Mouse (Mus musculus) 3134 (cell line): ENCODE data around the gene Hnrnpc.
"Not testable (repeated sequence)": the region's sequence is repeated elsewhere in the genome, so short reads cannot be mapped to it uniquely, and the experiment has no call there.

Source experiments
- DNase-seq: peaks from one replicate; pipeline ENCODE4 v3.0.0-alpha.2; 2011; ENCODE audit warnings: low spot score; ENCODE audit not compliant: insufficient read length; ENCODE audit errors: extremely low read depth

Gene Hnrnpc

DNA sequence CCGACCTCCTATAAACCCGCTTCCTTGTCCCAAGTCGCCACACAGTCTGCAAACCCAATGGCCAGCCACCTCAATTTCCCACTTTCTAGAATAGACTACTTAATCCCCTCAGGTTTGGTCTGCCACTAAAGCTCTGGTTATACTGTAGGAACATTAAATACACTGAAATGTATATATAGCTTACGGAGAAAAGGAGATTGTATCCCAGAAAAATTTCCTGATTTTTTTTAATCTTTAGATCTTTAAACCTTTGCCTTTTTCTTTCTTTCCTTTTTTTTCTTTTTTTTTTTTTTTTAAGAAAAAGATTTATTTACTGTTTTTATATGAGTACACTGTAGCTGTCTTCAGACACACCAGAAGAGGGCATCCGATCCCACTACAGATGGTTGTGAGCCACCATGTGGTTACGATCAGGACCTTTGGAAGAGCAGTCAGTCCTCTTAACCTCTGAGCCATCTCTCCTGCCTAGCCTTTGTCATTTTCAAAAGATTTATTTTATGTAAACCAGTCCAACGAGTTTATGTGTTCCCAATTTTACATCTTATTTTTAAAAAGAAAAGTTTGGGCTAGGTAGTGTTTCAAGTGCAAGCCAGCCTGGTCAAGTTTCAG is 953 bp upstream of the Hnrnpc start:
- DNase-seq, result peak; percentile 13

DNA sequence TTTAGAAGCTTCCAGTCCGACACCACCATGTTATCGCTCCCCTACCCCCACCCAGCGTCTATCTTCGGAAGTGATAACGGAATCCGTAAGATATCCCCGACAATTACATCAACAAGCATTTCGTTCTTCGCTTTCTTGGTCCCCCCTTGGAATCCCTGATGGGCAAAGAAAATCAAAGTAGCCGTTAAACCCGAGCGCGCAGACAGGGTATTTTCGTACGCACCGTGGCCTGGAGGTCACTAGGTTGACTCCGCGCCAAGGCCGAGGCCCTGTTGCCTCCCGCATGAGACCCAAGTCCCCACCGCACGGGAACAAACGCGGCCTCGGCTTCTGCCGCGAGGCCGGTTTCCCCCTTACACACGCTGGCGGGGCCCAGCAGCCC is 363 bp downstream of the Hnrnpc start:
- no peak for DNase-seq

DNA sequence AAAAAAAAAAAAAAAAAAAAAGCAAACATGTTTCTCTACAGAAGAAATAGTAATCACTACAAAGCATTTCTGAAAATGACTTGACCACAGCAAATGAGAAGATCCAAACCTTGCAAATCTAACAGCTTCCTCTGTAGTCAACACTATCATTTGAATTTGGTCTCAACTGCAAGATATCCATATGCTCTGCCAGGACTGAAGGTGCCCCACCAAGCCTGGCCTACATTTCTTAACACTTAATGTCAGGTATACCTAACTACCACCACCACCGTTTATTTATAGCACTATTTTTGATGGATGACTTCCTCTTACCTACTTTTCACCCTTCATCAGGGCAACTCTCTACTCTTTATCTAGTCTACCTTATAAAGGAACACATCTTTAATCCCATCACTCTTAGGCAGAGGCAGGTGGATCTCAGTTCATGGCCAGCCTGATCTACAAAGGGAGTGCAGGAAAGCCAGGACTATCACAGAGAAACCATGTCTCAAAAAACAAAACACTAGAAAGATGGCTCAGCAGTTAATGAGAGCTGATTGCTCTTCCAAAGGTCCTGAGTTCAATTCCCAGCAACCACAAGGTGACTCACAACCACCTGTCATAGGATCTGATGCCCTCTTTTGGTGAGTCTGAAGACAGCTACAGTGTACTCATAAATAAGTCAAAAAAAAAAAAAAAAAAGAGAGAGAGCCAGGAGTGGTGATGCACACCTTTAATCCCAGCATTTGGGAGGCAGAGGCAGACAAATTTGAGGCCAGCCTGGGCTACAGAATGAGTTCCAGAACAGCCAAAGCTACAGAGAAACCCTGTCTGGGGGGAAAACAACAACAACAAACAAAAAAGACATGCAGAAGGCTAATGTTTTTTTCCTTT is 2.3 kb downstream of the Hnrnpc start:
- peak; percentile 15 for DNase-seq

DNA sequence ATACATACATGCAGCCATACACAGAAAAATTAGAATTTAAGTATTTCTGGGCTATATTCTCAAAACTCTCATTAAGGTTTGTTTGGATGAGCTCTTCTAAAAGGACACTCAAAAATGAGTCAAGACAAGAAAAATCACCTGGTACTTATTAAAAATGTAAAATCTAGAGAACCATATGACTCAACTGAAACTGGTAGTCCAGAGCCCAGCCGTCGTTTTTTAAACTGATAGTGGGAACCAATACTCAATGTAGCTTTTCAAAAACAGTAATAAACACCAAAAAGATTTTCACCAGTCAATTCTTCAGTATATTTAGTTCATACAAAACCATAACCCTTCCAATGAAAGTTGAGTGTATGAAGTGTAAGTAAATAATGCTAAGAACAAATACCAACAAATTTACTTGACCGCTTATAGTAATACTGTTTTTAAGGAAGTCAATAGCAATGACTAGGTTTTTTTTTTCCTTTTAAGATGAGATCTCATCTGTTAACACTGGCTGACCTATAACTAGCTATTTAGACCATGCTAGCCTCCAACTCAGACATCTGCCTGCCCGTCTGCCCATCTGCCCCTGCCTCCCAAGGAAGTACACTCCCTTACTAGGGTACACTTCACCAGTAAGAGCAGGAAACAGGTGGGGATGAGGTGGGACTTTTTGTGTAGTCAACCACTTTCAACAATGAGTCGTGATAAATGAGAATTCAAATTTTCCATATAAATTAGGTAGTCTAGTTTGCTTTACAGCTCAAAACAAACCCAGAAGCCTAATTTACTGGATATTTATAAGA is 3.5 kb downstream of the Hnrnpc start:
- no peak for DNase-seq

DNA sequence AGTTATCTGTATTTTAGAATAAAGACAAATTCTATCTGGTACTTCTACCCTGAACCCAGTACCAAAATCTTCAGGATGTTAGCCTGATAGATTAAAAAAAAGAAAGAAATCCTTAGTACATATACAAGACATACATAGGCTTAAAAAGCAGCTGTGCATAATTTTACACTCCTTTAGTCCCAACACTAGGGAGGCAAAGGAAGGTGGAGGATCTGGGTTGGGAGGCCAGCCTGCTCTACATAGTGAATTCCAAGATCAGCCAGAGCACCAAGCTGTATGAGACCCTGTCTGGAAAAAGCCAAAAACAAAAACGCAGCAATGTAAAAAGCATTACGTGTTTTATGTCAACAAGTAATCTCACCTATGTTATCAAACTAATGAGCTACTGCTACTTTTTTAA is 4.3 kb downstream of the Hnrnpc start:
- no peak for DNase-seq

DNA sequence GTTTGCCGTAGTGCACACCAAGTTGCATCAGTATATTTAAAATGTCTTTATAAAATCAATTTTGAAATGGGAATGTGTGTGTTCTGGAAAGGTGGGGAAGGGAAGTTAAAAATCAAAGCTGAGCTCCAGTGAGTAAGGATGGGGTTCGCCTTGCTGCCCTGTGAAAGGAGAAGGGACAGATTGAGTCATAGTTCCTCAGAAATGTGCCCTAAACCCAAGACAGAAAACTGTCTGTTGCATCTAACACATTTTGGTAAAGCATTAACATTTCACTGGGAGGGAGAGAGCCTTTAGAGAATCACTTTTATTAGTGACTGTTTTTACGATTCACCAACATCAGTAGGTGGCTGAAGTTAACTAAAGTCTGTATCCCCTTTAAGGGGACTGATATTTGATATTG is 5.4 kb downstream of the Hnrnpc start:
- not testable (repeated sequence) for DNase-seq

DNA sequence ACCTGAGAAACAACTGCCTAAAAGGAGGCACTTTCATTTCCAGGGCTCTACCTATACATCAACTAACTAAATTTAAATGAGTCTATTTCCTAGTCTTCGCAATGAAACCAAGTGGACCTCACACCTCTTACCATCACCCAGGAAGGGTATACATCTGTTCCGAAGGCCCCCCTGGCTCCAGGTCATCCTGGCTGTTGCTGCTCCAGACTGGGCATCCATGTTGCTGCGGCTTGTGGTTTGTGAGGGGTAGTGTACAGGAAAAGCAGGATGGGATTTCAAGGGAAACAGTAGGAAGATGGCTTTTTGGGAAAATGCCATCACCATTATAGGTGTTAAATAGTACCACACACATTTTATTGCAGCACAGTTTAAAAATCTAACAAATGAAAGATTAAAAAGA is 6.6 kb downstream of the Hnrnpc start:
- DNase-seq, result not testable (repeated sequence)

DNA sequence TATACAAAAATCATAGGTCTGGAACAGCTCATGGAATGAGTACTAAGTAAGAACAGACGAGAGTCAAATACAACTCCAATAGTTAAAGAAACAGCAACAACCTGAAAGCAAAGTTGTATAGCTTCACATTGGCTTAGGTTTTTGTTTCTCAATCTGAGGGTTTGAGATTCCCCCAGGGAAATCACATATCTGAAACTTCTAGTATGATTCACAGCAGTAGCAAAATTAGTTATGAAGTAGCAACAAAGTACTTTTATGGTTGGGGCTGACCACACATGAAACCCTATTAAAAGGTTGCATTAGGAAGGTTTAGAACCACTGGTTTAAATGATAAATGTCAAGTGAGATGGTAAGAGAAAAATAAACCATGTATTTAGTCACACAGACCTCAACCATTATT is 9.3 kb downstream of the Hnrnpc start:
- DNase-seq, result no peak

DNA sequence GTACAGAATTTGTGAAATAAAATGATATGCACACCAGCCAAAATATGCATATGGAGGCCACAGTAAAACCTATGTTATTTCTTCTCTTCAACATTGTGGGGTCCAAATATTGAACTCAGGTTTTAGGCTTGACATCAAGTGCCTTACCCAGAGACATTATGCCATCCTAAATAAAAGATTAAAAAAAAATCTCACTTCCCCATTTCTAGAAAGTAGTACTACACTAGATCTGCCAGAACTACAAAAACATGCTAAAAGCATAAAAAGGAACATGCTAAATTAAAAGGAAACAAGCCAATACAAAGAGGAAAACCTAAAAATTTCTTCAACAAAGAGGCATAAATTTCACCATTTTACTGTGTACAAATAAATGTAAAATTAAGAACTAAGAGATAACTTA is 20.7 kb downstream of the Hnrnpc start:
- no peak for DNase-seq

DNA sequence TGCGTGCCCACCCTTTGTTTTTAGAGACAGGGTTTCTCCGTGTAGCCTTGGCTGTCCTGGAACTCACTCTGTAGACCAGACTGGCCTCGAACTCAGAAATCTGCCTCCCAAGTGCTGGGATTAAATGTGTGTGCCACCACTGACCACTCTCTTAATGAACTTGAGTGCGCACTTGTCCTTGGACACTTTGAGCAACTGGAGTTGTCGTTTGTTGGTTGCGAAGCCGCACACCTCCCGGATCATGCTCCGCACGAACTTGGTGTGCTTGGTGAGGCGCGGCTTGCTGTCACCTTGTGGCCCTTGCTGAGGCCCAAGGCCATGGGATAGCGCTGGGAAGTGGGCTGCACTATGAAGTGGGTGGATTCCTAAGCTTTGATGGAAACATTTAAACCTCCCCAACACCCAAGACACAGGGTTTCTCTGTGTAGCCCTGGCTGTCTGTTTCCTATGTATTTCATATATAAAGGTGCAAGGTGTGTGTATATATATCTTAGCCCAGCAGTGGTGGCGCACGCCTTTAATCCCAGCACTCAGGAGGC is 32.2 kb downstream of the Hnrnpc start:
- DNase-seq, result peak; percentile 16

DNA sequence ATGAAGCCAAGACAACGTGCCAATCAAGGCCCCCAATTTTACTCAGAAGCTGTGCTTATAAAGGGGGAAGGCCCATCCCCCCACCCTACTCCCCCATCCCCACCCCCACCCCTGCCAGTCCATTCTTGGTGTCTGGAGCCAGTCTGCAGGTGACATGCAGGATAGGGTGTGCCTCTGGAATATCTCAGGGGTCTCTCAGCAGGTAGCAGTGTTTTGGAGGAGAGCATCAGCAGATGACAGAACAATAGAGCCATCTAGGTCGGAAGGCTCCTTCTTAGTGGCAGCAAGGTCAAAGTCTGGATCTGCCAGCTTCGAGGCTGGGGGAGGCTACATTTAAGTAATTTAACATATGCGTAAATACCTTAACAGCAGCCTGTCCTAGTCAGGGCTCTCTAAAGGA is 37.7 kb downstream of the Hnrnpc start:
- DNase-seq, result no peak

DNA sequence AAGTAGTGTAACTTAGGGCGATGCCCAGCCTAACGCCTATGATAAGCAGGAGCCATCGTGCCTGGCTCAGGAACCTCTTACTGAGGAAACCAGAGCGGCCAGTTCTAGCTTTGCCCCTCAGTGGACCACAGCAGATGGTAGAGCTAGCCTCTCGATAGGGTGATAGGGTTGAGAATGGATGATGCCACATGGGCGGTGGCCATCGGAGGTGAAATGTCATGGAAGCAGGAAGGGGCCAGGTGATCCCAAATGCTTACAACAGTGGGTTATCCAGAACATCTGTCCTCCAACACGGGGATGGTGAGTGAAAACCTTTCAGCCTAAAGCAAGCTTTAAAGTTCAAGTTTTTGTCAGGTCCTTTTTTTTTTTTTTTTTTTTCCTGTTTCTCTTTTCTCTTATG is 42.0 kb downstream of the Hnrnpc start:
- DNase-seq, result no peak

DNA sequence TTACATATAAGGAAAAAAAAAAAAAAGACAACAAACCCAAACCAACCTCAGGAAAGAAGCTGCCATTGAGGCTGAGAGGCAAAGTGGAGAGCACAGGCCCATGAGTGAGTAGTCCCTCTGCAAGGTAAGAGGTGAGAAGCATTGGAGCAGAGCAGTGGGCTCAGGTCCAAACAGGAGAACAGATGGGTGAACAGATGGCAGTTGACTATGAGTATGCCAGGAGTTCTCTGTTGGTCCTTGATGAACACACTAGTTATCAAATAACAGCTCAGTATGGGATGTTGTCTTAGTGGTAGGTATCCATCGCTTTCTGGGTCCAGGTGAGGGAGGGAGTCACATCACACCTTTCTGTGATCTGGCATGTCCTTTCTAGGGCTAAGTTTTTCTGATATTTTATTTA is 43.0 kb downstream of the Hnrnpc start:
- DNase-seq, result no peak

DNA sequence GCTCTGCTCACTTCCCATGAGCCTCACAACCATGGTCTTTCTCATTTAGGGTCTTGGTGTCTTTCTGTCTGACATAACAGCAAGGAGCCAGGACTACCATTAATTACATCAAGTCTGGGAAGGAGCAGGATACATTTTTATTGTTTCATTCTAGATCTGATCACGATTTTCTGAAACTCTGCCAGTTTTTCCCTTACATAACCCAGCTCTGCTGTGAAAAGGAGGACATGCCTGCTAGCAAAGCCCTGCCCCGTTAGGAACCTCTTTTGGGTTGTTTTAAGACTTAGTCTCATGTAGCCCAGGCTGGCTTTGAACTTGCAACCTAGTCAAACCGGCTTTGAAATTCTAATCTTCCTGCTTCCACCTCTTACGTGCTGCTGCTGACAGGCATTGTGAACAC is 43.8 kb downstream of the Hnrnpc start:
- DNase-seq, result no peak

DNA sequence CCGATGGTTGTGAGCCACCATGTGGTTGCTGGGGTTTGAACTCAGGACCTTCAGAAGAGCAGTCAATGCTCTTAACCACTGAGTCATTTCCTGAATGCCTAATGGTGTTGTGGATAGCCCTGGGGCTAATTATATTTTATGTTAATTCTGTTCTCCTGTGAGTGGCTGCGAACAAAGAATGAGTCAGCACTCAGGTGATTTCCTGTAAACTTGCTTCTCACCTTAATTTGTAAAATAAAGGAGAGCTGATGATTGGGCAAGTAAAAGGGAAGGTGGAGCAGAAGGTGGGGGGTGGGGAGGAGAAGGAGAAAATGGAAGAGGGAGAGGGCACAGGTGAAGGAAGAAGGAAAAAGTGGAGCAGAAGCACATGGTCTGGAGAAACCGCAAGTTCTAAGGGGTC is 51.1 kb downstream of the Hnrnpc start:
- not testable (repeated sequence) for DNase-seq

DNA sequence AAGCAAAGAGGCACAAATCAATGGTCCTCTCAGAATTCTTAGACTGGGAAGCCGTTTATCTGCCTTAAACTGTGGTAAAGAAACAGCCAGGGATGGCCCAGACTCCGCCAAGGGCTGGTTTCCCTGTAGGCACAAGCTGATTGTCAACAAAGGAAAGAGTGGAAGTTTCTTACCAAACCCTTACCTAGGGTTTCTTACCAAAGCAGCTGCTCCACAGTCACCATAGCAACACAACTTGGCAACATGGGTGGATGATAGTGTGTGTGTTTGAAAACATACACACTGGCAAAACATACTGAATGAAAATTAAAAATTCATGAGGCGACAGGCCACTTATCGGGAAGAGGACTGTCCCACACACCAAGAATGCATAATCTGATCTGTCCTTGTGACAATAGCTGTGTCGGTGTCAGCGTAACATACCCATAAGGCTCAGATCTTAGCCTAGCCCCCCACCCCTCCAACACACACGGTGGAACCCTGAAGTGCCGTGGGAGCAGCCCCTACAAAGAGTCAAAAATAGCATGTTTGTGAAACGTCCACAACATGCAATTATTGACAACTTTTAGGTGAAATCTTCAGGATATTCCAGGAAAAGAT is 57.8 kb downstream of the Hnrnpc start:
- DNase-seq, result no peak

DNA sequence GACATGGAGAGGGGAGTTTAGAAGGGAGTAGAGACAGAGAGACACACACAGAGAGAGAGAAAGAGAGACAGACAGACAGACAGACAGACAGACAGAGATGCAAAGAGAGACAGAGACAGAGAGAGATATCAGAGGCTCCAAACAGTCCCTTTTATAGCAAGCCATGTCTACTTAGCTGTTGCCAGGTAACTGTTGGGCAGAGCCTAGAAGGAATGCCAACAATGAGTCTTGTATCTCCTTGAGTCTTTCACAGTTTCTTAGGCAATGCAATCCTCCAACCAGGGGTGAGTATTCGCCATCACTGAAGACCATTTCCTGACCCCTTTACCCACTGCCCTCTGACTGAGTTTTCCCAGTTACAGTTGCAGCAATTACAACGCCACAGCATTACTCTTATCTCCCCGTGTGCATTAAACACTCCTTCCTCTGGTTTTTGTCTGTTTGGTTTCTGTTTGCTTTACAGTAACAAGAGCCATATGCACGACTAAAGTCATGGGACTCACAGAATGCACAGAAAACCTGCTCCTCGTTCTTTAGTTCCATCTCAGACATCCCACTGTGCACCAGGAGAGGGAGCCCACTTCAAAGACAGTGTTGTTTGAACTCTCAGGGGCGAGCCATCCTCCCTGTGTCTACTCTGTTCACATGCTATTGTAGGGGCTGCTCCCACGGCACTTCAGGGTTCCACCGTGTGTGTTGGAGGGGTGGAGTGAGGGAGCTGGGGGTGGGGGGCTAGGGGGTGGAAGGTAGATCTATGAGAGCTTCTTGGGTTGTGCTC is 58.7 kb downstream of the Hnrnpc start:
- no peak for DNase-seq

DNA sequence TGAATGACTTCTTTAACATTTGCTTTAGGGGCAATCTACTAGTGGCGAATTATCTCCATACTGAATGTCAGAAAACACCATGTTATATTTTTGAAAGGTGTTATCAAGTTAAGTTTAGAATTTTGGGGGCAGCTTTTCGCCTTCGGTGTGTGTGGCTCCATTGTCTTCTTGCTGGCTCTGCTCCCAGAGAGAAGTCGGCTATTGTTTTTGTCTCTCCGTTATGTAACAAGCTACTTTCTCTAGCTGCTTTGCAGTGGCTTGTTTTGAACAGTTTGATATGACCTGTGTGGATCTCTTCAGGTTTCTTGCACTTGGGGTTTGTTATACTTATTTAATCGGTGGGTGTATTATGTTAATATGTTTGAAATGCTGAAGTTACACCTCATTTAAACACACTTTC is 60.4 kb downstream of the Hnrnpc start:
- no peak for DNase-seq

DNA sequence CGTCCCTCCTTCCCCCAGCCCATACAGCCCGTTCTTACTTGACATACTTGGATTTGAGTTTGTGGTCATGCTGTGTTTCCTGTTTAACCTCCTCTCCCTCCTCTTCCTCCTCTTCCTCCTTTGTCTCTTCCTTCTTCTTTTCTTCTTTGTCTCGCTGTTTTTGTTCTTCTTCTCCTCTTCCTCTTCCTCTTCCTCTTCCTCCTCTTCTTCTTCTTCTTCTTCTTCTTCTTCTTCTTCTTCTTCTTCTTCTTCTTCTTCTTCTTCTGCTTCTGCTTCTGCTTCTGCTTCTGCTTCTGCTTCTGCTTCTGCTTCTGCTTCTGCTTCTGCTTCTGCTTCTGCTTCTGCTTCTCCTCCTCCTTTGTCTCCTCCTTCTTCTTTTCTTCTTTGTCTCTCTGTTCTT is 61.5 kb downstream of the Hnrnpc start, which contains the start of gene Olfr221:
Gene Olfr221, minus strand, starts transcription at position 101 of the 400 bp plus-strand sequence.
- DNase-seq, result not testable (repeated sequence)

DNA sequence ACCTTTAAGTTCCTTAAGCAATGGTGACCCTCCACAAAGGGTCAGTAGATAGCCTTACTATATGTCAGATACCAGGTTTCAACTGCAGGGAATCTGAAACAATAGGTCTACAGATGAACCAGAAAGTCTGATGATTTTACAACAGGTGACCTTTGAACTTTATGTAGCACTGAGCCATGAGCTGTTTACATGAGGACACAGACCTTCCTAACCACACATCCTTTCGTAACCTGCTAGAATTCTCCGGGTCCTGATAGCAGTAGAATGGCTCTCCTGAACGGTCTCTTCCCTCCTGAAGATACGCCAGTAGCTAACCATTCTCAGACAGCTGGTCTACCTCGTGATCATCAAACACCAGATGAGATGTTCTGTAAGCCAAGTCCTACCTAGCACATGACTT is 64.5 kb downstream of the Hnrnpc start:
- no peak for DNase-seq
